Mouse (Mus musculus) megakaryocyte-erythroid progenitor cell, adult 5-6 weeks (primary cell): ENCODE results near the gene Rcan2. TPM values are rescaled to one million over a fixed set of nuclear protein-coding genes. Genes with fewer than 3 reads are reported as not detected.

Experiments used
- ATAC-seq: replicated peaks from 2 replicates; pipeline ENCODE4 v1.8.0; 2016; ENCODE audit warnings: mild to moderate bottlenecking, inconsistent platforms; ENCODE audit not compliant: severe bottlenecking, poor library complexity, low FRiP score, low TSS enrichment
- total RNA-seq, 2 experiments: library from RNA; stranded (forward) in 1 of 2; stranded (reverse) in 1 of 2; fragments of 200-1000, 215-1000 nt in 1 of 2; fragments of >200 nt in 1 of 2; fragmentation: Nextera tagmentation in 1 of 2; gene quantifications; 2 replicates each; pipeline ENCODE4 v1.2.3; 2014 to 2017

The Rcan2 gene
- total RNA-seq, 2 experiments from 2014 or later, result not detected

DNA sequence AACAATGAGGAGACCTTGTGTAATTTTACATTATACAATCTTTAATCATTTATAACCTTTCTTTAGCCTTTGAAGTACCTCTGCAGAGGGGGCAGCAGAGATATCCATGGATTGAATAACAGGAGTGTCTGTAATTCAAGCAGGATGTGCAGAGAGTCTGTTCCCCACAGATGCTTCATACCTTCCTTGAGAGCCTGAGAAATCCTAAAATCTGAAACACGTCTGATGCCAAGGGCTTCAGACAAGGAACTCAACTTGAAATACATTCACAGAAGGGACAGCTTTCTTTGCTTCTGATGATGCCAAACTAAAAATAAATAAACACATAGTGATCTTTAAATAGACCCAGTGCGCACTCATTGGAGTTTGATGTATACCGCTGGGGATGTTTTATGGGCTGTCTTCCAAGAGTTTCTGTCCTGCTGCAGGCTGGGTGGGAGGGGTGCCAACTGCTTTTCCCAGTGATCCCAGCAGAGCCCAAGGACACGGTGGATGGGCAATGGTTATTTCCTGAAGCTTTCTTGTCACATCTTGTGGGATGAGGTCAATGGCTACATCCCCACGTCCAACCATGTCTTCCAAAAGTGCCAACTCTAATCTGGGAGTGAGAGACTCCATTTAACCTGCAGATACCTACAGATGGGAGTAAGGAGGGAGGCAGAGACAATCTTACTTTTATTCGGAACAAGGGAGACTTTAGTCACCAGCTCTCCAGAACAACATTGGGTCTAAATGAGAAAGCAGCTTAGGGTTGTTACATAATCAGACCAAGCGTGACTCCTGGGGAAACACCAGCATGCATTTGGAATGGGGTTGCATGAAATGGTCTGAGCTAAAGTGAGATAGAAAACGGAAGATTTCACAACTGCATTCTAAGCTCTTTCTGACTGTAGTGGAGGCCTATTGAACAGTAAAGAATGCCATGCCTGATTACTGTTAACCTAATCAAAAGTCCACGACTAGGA lies 102.9 kb downstream of the Rcan2 start:
- ATAC-seq, result no peak

DNA sequence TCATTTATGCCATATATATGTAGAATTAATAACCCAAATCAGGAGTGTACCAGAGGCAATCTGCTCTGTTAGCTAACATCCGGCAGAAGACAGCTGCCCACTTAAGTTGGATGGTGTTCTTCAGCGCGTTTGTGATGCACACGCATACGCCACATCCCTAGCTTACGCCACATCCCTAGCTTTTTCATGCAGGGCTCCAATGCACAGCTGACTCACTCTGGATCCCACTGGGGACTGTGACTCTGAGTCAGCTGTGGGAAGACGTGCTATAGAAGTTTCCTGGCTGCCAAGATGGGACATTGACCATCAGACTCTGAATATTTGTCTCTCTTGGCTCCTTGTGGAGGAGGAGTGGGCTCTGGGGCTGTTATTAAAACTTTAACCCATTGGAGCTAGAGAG lies 103.7 kb downstream of the Rcan2 start:
- ATAC-seq, result no peak

DNA sequence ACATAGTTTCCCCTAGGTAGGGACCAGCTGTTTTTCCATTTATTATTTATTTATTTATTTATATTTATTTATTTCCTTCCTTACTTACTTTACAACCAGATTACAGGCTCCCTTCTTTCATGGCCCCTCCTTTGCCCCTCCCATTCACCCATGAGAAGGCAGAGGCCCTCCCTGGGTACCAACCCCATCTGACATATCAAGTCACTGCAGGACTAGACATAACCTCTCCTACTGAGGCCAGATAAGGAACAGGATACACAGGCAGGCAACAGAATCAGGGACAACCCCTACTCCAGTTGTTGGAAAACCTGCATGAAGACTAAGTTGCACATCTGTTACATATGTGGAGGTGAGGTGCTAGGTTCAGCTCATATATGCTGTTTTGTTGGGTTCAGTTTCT lies 105.6 kb downstream of the Rcan2 start:
- no peak for ATAC-seq

DNA sequence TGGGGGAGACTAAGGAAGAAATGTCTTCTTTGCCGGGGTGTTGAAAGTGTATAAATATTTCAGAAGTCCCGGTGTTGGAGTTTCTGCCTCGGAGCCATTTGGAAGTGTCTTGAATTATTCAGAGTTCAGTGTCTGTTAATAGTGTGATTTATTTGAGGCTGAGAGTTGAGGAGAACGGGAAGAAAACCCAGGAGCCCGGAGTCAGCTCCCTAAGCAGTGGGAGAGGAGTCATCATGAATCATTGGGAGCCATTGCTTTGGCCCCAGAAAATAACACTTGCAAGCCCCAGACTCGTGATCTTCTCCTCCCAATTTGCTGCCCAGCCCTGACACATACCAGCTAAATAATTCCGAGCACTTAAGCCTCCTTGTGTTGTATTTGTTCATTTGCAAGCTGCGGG lies 115.0 kb downstream of the Rcan2 start:
- no peak for ATAC-seq

DNA sequence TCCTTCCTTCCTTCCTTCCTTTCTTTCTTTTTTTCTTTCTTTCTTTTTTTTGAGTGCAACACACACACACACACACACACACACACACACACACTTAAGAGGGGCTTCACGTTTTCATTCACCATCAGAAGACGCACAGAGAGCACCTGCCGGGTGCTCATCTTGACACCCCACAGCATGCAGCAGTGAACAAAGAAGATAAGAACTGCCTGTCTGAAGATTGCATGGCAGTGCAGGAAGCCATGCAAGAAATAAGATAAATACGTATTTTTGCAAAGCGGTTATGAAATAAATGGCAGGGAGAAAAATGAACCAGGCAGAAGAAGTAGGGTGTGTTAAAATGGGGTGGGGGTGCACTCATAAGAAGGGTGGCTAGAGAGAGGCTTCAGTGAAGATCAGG lies 116.0 kb downstream of the Rcan2 start:
- ATAC-seq, result peak; percentile 93

DNA sequence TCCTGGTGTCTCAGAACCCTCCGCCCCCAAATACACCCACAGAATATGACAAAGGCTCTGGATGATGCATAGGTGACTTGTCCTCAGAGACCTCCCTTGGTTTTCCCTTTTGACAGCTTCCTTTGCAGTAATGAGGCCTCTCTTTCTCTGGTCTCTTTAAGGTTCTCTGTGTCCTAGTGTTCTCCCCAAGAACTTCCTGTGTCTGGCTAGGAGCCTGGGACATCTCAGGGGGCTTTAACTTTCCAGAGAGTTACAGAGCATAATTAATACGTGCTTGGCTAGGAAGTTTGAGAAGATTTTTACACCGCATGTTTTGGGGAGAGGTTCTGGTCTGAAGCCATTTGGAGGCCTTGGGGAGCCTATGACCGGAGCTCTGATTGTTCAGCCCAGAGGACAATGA lies 128.7 kb downstream of the Rcan2 start:
- ATAC-seq, result no peak

DNA sequence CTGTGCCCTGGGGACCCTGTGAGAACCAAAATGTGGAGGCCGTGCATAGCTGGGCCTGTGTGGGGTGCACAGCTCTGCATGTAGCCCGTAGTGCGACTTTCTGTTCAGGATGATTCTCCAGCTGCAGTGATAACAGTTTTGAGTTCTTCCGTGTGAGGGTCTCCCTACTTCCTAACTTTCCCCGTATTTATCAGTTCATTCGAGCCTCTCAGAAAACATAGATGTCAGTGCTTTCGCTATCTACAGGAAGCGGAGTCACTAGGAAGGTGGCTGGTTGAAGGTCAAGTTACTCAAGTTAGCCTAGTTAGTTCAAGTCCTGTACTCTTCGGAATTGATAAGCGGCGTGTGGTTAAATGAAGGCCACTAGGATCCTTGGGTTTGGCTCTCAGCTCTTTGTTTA lies 130.6 kb downstream of the Rcan2 start:
- no peak for ATAC-seq

DNA sequence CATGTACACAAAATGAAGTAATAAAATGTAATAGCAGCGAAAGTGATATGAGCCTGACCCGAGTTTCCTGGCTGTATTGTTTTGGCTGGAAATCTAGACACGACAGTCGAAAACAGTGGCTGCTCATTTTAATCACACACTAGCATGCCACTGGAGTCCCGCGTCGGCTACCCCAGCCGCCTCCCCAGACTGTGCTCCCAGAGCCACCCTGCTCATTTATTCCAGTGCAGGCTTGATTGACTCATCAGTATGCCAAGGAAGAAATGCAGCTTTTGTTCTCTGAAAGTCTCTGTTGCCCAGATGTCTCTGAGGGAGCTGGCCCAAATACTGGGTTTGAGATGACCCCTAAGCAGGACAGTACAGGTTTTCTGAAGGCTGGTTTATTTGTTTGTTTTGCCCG lies 132.9 kb downstream of the Rcan2 start:
- ATAC-seq, result no peak

DNA sequence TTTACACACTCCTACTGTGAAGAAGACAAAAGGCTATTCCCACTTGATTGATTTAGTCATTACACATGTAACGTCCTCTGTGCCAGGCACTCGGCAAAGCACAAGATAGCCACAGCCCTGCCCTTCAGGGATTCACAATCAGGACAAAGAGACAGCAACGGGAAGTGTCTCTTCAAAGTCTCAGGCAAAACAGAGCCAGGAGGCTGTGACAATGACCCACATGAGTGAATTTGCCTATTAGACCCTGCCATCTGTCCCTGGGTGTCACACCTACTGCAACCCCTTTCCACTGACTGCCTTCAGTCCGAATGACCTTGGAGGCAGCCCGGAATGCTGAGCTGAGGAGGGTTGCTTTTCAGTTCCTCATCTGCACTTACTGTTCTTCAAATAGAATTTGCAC lies 151.1 kb downstream of the Rcan2 start:
- ATAC-seq, result no peak

DNA sequence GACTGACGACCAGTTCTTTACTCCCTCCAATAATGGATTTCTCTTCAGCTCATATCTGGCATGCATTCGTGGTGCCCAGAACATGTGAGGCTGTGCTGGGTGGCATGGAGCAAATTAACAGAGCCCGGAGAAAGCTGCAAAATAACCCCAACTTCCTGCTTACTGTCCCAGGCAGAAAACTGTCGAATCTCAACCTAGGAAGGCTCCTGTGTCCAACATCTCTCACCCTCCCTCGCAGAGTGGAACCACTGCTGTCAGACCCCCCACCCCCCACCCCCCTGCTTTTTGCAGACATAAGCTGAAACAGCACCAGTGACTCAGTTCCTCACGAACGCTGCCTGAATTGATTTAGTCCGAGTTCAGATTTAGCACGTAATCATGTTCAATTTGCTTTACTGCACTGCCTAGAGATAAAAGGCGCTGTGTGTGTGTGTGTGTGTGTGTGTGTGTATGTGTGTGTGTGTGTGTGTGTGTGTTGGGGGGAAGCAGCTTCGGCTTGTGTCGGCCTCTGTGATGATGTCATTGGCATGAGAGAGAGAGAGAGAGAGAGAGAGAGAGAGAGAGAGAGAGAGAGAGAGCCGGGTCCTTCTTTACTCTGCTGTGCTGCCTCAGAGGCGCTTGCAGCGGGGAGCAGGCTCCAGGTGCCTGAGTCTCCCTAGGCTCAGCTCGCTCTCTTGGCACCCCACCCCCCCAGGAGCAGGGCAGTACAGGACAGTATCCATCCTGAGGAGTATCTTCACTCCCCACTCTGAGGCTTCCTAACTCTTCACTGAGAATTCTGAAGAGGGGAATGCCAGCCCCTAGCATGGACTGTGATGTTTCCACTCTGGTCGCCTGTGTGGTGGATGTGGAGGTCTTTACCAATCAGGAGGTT lies 151.7 kb downstream of the Rcan2 start:
- ATAC-seq, result no peak

DNA sequence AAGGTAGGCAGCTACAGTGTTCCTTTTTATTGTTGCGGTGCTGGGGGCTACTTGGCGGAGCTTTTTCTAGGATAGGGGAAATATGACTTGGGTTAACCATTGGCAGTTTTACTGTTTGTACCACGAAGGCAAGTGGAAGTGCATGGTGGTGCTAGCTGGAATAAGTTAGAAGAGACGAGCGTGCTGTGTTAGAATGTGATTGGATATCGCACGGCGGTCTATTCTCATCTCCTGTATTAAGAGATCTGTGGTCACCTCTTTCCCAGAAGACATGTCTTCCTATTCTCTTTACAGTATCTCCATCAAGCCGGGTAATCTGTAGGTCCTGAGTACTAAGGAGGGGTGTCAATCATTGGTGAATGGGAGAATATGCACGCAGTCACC lies 152.4 kb downstream of the Rcan2 start:
- no peak for ATAC-seq

DNA sequence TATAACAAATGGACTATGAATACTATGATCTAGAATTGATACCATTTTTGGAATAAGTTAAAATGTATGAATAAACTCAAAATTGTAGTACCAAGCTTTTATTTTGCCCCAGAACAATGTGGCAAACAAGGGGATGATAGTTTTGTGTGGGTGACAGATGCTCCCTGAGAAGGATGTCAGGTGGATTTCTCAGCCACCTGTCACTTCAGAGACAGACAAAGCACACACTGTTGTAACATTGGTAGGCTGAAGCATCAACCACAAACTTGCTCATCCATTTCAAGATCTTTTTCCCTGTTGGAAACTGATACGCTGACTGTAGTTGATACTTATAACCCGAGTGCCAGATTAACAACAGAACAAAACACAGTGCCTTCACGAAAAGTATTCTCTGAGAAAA lies 158.6 kb downstream of the Rcan2 start:
- no peak for ATAC-seq

DNA sequence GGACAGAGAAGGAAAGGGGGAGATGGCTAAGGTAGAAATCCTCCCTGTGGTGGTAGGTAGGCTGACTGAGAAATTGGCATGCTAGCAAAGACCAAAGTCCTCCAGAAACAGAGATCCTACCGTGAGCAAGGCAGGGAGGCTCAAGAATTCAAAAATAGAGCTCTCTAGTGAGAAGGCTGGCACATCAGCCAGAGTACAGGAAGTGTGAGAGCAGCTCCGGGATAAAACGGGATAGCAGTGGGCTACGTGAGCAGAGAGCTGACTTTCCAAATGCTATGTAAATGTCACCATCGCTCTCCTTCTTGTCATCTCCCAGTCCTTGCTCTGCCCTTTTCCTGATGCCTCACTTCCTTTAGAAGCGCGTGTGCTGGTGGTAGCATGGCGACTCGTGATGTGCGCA lies 168.8 kb downstream of the Rcan2 start:
- ATAC-seq, result no peak

DNA sequence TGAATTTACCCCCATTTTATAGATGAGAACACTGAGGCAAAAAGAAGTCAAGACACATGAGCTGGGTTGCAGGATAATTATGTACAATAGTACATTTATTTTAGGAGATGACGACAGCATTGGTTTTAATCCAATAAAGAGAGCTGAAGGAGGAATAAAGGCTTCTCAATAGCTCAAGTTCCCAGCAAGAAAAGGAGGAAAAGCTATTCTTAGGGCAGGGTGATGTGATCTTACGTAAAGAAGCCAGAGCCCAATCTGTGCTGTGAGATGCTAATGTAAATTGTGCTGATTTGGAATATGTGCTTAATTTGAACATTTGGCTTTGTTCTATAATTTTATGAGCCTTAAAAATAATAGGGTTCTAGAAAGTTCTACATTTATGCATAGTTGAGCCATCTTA lies 176.4 kb downstream of the Rcan2 start:
- no peak for ATAC-seq

DNA sequence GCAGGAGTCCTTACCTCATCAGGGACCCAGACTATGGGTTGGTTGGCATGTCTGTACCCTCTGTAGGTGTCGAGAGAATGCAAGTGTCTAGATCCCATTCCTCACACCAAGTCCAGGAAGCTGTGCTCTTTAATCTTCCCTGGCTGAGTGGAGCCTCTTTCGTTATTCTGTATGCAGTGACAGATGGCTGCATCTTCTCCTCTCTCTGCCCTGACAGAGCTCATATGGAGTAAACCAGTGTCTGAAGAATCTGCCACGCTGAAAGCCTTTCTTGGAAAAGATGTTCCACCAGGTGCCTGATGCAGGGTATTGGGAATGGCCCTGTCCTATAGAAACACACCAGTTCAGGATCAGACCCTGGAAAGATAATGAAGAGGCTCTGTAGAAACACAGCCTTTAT lies 178.8 kb downstream of the Rcan2 start:
- ATAC-seq, result no peak

DNA sequence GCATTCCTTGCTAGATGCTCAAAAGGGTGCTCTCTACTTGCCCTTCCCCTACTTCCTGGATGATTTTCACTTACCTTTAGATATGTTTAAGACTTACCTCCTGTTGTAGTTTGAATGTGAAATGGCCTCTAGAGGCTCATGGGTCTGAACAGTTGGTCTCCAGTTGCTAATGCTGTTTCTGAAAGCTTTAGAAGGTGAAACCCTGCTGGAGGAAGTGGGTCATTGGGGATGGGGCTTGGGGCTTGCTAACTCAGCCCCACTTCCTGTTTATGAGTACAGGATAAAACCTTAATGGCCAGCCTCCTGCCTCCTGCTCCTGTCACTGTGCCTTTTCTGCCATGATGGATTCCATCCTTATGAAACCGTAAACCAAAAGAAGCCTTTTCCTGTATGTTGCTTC lies 181.4 kb downstream of the Rcan2 start:
- ATAC-seq, result no peak

DNA sequence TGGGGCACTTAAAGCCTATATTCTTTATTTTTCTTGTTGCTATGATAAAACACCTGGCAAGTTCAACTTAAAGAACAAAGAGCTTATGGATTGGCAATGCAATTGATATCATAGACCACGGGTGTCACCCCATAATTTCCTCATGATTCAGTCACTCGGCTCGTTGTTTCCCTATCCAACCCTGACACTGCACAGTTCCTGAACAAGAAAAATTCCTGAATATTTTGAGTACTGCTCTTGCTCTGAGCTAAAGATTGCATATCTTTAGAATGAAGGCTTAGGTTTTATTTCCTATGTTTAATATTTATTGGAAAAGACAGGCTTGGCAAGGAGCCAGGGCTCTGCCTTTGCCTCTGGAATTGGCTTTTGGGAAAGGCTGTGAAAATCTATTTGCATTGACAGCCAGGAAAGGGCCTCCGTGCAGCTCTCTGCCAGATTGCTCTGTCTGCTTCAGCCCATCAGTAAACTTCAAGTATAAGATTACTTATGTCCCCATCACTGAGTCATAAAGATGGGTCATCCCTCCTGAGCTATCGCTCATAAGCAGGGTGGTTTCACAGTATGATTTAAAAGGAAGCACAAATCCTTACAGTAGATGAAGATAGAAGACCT lies 188.3 kb downstream of the Rcan2 start:
- ATAC-seq, result no peak

DNA sequence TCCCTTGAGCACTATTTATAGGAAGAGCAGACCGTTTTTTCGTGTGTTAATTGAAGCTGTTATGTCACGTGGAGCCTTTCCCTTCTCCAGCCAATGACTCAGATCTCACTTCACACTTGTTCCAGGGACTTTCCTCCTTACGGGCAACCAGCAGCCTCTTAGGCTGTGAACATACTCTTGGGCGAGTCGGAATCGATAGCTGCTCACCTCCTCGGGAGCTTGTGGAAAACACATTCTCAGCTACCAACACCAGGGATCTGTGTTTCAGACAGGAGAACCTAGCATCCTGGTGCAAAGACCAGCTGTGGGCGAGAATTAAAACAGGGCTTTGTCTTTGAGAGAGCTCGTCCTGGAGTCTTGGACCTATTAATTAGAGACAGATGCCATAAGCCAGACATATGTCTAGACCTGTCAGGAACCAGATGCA lies 189.8 kb downstream of the Rcan2 start:
- ATAC-seq, result no peak

DNA sequence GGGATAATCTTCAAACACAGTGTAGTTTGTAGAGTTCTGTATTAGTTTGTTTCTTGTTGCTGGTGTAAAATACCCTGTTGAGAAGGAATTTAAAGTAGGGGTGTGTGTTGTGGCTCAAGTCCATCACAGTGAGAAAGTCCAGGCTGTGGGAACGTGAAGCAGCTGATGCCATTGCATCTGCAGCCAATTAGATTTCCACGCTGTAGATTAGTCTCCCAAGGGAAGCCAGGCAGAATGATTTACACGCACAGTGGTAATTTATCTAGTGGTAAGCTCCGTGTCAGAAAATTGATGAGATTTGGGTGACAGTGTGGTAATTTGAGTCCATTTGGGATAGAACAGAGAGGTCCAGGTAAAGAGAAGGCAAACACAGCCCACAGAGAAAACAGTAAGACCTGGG lies 192.9 kb downstream of the Rcan2 start:
- ATAC-seq, result no peak

DNA sequence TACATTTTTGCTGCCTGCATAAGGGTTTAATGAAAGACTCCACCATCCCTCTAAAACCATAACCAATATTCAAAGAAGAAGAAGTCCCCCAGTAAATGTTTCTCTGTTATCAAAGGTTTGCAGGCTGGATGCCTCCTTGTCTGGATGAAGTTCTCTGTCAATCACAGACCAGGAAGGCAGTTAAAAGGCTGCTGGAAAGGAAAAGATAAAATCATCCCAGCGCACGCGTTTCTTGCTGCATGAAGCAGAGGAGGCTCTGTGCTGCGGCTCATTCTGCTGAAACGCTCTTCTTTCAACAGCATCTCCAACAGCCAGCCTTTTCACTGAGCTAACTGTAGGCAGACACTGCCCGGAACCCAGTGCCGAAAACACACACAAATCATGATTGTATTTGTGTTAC lies 196.4 kb downstream of the Rcan2 start:
- peak; percentile 72 for ATAC-seq
